Mouse (Mus musculus) midbrain, embryonic 15.5 days (tissue): ENCODE measurements at regions not wholly inside any gene's neighbourhood (a gene's known extent, or its start where the extent isn't known, plus 50 kb on each side); places are given as distances from the start of the nearest gene placed in this dataset.

Source experiments
- ATAC-seq: fragments of 200-750 bp; cut with Nextera tagmentation; replicated peaks from 2 replicates; pipeline ENCODE4 v1.8.0; 2017; ENCODE audit warnings: moderate TSS enrichment
- H3K27ac ChIP-seq: fragments of 300-500 bp; sonication (generic); 2 replicates; pipeline ENCODE4 v1.5.1; 2015; ENCODE audit warnings: mild to moderate bottlenecking, inconsistent platforms
- H3K27me3 ChIP-seq: fragments of 300-500 bp; sonication (generic); replicated peaks from 2 replicates; pipeline ENCODE4 v1.6.1; 2015; ENCODE audit warnings: inconsistent platforms
- H3K36me3 ChIP-seq: fragments of 300-500 bp; sonication (generic); replicated peaks from 2 replicates; pipeline ENCODE4 v1.6.1; 2015; ENCODE audit warnings: inconsistent platforms
- H3K4me1 ChIP-seq: fragments of 300-500 bp; sonication (generic); 2 replicates; pipeline ENCODE4 v1.6.1; 2015; ENCODE audit warnings: inconsistent platforms
- H3K4me2 ChIP-seq: fragments of 300-500 bp; sonication (generic); 2 replicates; pipeline ENCODE4 v1.6.1; 2015; ENCODE audit warnings: inconsistent platforms, mild to moderate bottlenecking, moderate library complexity
- H3K4me3 ChIP-seq: fragments of 300-500 bp; sonication (generic); 2 replicates; pipeline ENCODE4 v1.5.1; 2015; ENCODE audit warnings: mild to moderate bottlenecking, inconsistent platforms
- H3K9ac ChIP-seq: fragments of 300-500 bp; sonication (generic); 2 replicates; pipeline ENCODE4 v1.6.1; 2015; ENCODE audit warnings: mild to moderate bottlenecking, inconsistent platforms
- H3K9me3 ChIP-seq: fragments of 300-500 bp; sonication (generic); 2 replicates; pipeline ENCODE4 v1.6.1; 2016; ENCODE audit warnings: inconsistent platforms
- WGBS: fragments of 180-500 bp; shearing (Covaris S2); methylation state at CpG from one replicate; pipeline ENCODE4 v1.1.7; 2015; ENCODE audit warnings: mixed read lengths; 5-methylcytosine and 5-hydroxymethylcytosine counted together

DNA sequence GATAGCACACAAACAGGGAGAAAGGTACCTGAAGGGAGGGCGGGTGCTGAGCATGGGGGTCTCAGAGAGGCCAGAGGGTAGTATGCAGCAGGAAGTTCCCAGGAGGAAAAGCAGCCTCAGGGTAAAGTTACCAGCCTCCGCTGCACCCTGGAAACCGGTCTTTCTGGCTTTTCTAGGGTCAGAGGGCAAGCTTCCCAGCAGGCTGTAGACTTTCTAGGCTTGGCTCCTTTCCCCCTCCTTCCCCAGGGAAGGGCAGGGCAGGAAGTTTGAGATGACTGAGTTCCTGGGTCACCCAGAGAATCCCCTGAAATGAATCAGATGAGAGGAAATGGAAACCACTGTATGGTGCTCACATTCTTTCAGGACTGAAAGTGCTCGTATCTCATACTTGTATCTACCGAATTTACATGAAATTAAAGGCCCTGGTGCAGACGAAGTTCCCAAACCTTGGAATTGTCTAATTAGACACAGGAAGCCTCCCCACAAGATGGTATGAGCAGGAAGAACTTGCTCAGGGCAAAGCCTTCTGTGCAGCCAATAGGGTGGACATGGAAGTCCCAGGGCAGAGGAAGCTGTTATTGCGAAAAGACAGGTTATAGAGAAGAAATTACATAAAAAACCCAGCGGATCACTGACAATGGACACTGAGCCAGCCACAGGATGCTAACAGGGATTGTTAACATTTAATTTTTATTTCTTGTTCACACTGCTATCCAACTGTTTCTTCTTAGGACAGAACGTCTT lies 114.9 kb downstream of the Bcl2l11 start:
- WGBS: 34% methylated on average over 9 of the region's 9 CpGs
- Histone ChIP-seq H3K9me3 (no peaks in the 10 kb centered on the region), H3K36me3 (no peaks in the 10 kb centered on the region), H3K27ac (no peak overlapping the region), H3K27me3 (no peaks in the 10 kb centered on the region), H3K4me1 (peaks cover 4% of the 10 kb centered on the region; the same call in 1 of the 2 replicates), H3K4me3 (no peak overlapping the region), H3K4me2 (no peak overlapping the region), H3K9ac (no peak overlapping the region)
- no peak for ATAC-seq

DNA sequence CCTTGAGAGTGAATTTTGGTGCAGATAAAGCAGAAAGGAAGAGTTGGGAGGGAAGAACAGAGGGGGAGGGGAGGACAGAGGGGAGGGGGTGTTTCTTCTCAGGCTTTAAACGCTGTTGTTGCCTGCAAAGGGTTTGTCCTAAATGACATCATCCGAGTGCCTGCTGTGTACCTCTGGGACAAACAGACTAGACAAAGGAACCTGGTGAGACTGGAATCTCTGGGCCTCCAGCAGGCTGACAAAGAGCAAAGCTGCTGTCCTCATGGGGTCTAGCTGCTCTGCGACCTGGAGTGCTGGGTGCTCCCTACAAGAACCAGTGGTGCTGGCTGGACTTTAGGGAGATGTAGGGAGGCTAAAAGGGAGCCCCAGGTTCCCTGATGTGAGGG lies 115.4 kb downstream of the Bcl2l11 start:
- no peaks in the 10 kb centered on the region for H3K36me3 ChIP-seq
- H3K27ac ChIP-seq: no peak overlapping the region
- peaks cover 4% of the 10 kb centered on the region; the same call in 1 of the 2 replicates for H3K4me1 ChIP-seq
- H3K4me3 ChIP-seq: no peak overlapping the region
- no peak overlapping the region for H3K4me2 ChIP-seq
- H3K27me3 ChIP-seq: no peaks in the 10 kb centered on the region
- no peak overlapping the region for H3K9ac ChIP-seq
- ATAC-seq: no peak
- H3K9me3 ChIP-seq: no peaks in the 10 kb centered on the region
- WGBS: 1% methylated on average over 3 of the region's 3 CpGs

DNA sequence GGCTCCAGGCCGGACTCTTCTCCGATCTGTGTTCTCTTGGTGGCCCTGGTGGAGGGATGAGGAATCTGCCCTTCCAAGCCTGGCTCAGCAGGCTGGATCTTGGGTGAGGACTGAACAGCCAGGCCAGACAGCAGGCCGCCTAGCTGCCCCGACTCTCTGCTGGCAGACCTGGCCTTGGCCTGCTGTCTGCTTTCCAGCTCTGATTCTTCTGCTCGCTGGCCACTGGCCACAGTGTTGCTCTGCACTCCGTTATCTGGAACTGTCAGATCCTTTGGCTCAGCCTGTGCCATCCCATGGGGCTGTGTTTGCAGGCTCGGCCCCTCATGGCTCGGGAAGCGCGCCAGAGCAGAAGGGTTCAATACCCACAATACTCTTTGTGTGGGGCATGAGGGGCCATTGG lies 119.7 kb downstream of the Bcl2l11 start:
- peak; percentile 84 for ATAC-seq
- no peaks in the 10 kb centered on the region for H3K36me3 ChIP-seq
- H3K9me3 ChIP-seq: no peaks in the 10 kb centered on the region
- 70% methylated on average over 10 of the region's 10 CpGs for WGBS
- H3K9ac ChIP-seq: no peak overlapping the region
- H3K27ac ChIP-seq: no peak overlapping the region
- peaks cover 4% of the 10 kb centered on the region; the same call in 1 of the 2 replicates for H3K4me1 ChIP-seq
- H3K4me3 ChIP-seq: no peak overlapping the region
- no peaks in the 10 kb centered on the region for H3K27me3 ChIP-seq
- no peak overlapping the region for H3K4me2 ChIP-seq

GRCm38 (mm10) chr2:128247967-128248366 lies 122.1 kb downstream of the Bcl2l11 start:
- H3K36me3 ChIP-seq: no peaks in the 10 kb centered on the region
- no peaks in the 10 kb centered on the region for H3K4me1 ChIP-seq
- WGBS: 36% methylated on average over 4 of the region's 4 CpGs
- H3K4me3 ChIP-seq: no peak overlapping the region
- H3K27me3 ChIP-seq: no peaks in the 10 kb centered on the region
- H3K9ac ChIP-seq: no peak overlapping the region
- no peaks in the 10 kb centered on the region for H3K9me3 ChIP-seq
- H3K27ac ChIP-seq: no peak overlapping the region
- no peak overlapping the region for H3K4me2 ChIP-seq
- ATAC-seq: no peak

DNA sequence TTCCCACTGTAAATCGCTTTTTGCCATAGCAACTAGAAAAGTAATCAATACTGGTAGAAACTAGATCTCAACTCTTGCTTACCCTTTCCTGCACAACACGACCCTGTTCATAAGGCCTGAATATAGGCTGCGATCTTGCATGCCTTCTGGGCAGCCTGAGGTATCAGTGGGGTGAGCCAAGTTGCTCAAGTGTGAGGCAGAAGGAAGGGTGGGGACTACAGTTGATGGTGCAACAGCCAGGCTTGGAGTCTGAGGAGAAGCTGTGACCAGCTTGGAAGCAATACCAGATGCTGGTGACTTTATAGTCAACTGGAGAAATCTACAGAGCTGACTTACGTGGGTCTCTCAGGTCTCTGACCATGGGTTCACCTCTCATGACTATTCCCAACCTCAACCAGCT lies 123.3 kb downstream of the Bcl2l11 start:
- Histone ChIP-seq H3K27ac (no peak overlapping the region), H3K36me3 (no peaks in the 10 kb centered on the region), H3K4me3 (no peak overlapping the region), H3K9me3 (no peaks in the 10 kb centered on the region), H3K4me1 (no peaks in the 10 kb centered on the region), H3K9ac (no peak overlapping the region), H3K4me2 (no peak overlapping the region), H3K27me3 (no peaks in the 10 kb centered on the region)
- no peak for ATAC-seq
- WGBS: 96% methylated on average over 4 of the region's 4 CpGs

DNA sequence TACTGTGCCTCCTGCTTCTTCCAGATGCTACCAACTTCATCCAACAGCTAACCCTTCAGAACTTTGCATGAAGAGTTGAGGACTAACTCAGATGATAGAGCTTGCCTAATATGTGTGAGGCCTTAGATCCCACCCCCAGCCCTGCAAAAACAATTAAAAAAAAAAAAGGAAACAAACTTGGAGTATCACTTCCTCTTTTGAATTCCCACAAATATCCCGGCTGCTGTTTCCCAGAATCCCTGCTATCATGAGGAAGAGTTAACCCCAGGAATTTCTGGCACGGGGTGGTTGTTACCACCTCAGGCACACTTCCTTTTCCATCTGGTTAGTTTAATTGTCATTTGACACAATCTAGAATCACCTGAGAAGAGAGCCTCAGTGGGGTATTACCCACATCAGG lies 123.8 kb downstream of the Bcl2l11 start:
- Histone ChIP-seq H3K9ac (no peak overlapping the region), H3K36me3 (no peaks in the 10 kb centered on the region), H3K9me3 (no peaks in the 10 kb centered on the region), H3K27ac (no peak overlapping the region), H3K4me3 (no peak overlapping the region), H3K27me3 (no peaks in the 10 kb centered on the region), H3K4me1 (no peaks in the 10 kb centered on the region), H3K4me2 (no peak overlapping the region)
- 92% methylated on average over 2 of the region's 2 CpGs for WGBS
- no peak for ATAC-seq

DNA sequence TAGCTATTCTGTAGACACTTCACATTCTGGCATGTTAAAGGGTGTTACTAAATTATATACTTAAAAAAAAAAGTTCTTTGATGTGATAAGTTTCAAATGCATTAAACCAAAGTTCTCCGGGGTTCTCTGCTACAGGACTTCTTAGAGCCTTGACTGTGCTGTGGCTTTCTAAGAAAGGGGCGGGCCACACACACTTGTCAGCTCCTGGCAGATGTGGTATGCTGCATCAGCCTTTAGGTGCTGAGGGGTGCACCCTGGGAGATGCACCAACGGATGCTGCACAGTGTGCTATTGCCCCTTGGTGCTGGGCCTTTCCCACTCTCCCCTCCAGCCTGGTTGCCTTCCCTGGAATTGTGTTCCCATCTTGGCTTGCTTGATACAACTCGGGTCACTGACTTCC lies 125.0 kb downstream of the Bcl2l11 start:
- H3K9me3 ChIP-seq: no peaks in the 10 kb centered on the region
- no peaks in the 10 kb centered on the region for H3K4me1 ChIP-seq
- H3K36me3 ChIP-seq: no peaks in the 10 kb centered on the region
- H3K9ac ChIP-seq: no peak overlapping the region
- H3K4me2 ChIP-seq: no peak overlapping the region
- H3K27me3 ChIP-seq: no peaks in the 10 kb centered on the region
- ATAC-seq: no peak
- H3K4me3 ChIP-seq: no peak overlapping the region
- no peak overlapping the region for H3K27ac ChIP-seq
- 82% methylated on average over 4 of the region's 4 CpGs for WGBS

DNA sequence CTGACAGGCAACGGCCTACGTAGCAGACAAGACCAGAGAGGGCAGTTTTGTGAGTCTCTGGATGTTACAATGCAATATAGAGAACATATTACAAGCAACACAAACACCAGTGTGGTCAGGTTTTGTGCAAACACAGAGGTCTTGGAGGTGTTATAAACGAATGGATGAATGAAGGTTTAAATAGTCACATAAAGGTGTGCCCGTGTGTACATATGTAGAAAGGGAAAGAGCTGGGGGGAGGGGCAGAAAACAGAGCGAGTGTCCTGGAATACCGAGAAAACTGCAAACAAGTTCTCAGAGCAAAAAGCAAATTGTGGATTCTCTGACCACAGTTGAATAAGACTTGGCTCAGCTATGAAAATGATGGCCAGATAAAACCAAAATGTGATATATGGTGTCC lies 130.8 kb downstream of the Bcl2l11 start:
- H3K4me3 ChIP-seq: no peak overlapping the region
- H3K4me2 ChIP-seq: no peak overlapping the region
- no peak overlapping the region for H3K27ac ChIP-seq
- no peaks in the 10 kb centered on the region for H3K9me3 ChIP-seq
- no peaks in the 10 kb centered on the region for H3K4me1 ChIP-seq
- H3K9ac ChIP-seq: no peak overlapping the region
- no peaks in the 10 kb centered on the region for H3K36me3 ChIP-seq
- H3K27me3 ChIP-seq: no peaks in the 10 kb centered on the region
- 80% methylated on average over 6 of the region's 6 CpGs for WGBS
- ATAC-seq: no peak

DNA sequence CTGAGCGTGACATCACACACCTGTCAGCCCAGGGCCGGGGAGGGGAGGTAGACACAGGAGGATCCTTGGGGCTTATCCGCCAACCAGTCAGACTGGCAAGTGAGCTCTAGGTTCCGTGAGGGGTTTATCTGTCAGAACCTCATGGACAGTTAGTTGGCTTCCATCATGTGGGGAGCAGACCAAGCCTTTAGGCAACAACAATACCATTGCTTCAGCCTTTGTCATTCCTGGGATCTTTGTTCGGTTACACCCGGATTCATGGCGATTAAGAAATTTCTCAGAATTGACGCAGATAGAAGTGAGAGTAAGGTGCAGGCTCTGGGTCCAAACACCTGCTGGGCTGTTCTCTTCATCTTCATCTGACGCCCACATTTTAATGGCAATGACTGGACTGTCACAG lies 131.4 kb downstream of the Bcl2l11 start:
- Histone ChIP-seq H3K4me1 (no peaks in the 10 kb centered on the region), H3K9me3 (no peaks in the 10 kb centered on the region), H3K9ac (no peak overlapping the region), H3K4me3 (no peak overlapping the region), H3K27me3 (no peaks in the 10 kb centered on the region), H3K36me3 (no peaks in the 10 kb centered on the region), H3K4me2 (no peak overlapping the region), H3K27ac (no peak overlapping the region)
- 80% methylated on average over 9 of the region's 9 CpGs for WGBS
- ATAC-seq: no peak

DNA sequence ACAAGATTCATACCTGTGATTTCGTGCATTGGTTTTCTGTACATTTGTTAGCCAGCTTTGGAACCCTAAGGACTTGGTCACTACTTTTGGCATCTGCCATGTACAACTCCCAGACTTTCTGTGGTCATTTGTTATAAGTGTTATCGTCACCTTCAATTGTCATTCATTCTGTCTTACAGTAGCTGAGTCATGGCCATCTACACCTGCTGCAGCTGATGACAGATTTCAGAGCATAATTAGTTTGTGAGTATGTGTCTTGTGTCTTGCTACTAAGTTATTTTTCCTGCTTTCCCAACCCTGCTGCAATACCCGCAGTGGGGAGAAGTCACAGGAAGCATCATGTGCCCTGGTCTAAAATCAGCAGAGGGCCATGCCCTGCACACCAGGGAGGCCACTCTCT lies 138.0 kb downstream of the Bcl2l11 start:
- H3K9ac ChIP-seq: no peak overlapping the region
- H3K4me3 ChIP-seq: no peak overlapping the region
- no peaks in the 10 kb centered on the region for H3K9me3 ChIP-seq
- no peak overlapping the region for H3K27ac ChIP-seq
- ATAC-seq: no peak
- H3K36me3 ChIP-seq: no peaks in the 10 kb centered on the region
- no peaks in the 10 kb centered on the region for H3K4me1 ChIP-seq
- 93% methylated on average over 3 of the region's 3 CpGs for WGBS
- no peaks in the 10 kb centered on the region for H3K27me3 ChIP-seq
- H3K4me2 ChIP-seq: no peak overlapping the region

- WGBS: 38% methylated on average over 9 of the region's 9 CpGs
- Histone ChIP-seq H3K4me3 (no peak overlapping the region), H3K27me3 (no peaks in the 10 kb centered on the region), H3K9me3 (no peaks in the 10 kb centered on the region), H3K27ac (no peak overlapping the region), H3K36me3 (no peaks in the 10 kb centered on the region), H3K9ac (no peak overlapping the region), H3K4me1 (no peaks in the 10 kb centered on the region), H3K4me2 (no peak overlapping the region)
- no peak for ATAC-seq
Observed at GRCm38 (mm10) chr2:128265014-128265990, 139.5 kb downstream of the Bcl2l11 start.

DNA sequence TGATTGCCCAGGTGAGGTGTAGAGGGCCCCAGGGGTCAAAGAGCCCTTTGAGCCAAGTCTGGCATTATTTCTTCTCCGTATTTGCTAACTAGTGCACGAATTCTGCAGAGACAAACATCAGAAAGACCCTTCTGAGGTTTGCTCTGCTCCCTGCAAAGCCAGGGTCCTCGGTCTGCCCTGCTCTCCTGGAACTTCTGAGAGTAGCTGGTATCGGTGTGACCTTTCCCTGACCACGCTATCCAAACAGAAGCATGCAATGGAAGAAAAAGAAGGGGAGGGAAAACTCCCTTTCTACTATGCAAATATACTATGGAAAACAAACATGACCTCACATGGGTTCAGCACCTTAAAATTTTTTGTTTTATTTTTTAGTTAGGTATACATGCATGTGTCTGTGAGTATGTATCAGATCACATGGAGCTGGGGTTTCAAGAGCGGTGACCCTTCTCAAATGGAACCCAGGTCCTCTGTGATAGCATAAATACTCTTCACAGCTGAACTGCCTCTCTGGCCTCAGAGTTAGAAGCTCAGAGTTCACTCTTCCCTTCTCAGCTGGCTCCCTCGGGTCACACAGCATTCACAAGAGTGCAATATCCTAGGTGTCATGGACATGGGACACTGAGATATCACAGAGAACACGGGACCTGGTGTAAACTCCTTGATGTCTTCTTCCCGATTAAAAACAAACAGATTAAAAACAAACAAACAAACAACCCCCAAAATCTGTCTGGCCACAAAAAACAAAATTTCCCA lies 144.7 kb downstream of the Bcl2l11 start:
- 78% methylated on average over 9 of the region's 9 CpGs for WGBS
- Histone ChIP-seq H3K4me1 (no peaks in the 10 kb centered on the region), H3K4me3 (no peak overlapping the region), H3K27me3 (no peaks in the 10 kb centered on the region), H3K4me2 (no peak overlapping the region), H3K36me3 (no peaks in the 10 kb centered on the region), H3K9me3 (no peaks in the 10 kb centered on the region), H3K27ac (no peak overlapping the region), H3K9ac (no peak overlapping the region)
- no peak for ATAC-seq
